Mouse (Mus musculus) left cerebral cortex, adult 2 months (tissue): Measurements from ENCODE around the gene Tmem259. TPM values are rescaled to one million over a fixed set of nuclear protein-coding genes. Genes with fewer than 3 reads are reported as not detected.

Experiments
- DNase-seq, 2 experiments: peaks; one replicate each; pipeline ENCODE4 v3.0.0; 2021 to 2022; ENCODE audit warnings: low spot score in 2 of 2, mixed read lengths in 1 of 2; ENCODE audit errors: extremely low spot score in 1 of 2
- H3K27ac ChIP-seq: fragments of 200-600 bp; 2 replicates; pipeline ENCODE4 v1.8.1; 2022
- H3K4me3 ChIP-seq: fragments of 200-600 bp; 2 replicates; pipeline ENCODE4 v1.8.1; 2022
- CTCF ChIP-seq: fragments of 200-600 bp; IDR thresholded peaks from 2 replicates; pipeline ENCODE4 v1.8.1; 2022; ENCODE audit warnings: antibody characterized with exemption, mild to moderate bottlenecking, moderate library complexity
- intact Hi-C: fragments of 180-260 bp; cut with DNase I; formaldehyde crosslinking; loops from one replicate; pipeline ENCODE4 v1.15.1; 2025
- total RNA-seq, 2 experiments: library from RNA; stranded (reverse); gene quantifications; 2 replicates each; pipeline ENCODE4 v1.2.3; 2021

Tmem259 gene
- total RNA-seq, 2 experiments from 2014 or later = 122 to 126 TPM

DNA sequence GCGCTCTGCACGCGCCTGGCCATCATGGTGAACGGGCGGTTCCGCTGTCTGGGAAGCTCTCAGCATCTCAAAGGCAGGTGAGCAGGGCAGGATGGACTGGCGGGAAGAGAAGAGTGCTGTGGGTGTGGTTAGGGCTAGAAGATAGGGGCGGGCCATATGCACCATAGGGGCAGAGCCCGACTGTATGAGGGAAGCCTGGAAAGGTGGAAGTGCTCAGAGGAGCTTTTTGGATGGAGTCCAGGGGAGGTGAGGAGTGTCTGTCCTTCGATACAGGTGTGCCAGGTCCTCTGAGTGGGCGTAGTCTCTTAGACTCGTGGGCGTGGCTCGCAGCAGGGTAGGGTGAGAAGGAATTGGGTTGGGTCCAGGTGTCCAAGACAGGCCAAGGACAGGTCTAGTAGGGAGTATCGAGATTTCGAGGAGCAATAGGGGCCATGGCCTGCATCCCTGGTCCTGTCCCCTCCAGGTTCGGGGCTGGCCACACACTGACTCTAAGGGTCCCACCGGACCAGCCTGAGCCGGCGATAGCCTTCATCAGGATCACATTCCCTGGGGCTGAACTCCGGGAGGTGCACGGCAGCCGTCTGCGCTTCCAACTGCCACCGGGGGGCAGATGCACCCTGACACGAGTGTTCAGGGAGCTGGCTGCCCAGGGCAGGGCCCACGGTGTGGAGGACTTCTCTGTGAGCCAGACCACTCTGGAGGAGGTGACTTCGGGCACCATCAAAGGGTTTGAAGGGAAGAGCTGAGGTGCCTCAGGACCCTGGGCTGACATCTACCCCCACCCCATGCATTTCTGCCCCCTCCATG lies 30.6 kb upstream of the Tmem259 start:
- peak; percentile 15; the same call in 1 of the 2 replicates for TF ChIP-seq CTCF

DNA sequence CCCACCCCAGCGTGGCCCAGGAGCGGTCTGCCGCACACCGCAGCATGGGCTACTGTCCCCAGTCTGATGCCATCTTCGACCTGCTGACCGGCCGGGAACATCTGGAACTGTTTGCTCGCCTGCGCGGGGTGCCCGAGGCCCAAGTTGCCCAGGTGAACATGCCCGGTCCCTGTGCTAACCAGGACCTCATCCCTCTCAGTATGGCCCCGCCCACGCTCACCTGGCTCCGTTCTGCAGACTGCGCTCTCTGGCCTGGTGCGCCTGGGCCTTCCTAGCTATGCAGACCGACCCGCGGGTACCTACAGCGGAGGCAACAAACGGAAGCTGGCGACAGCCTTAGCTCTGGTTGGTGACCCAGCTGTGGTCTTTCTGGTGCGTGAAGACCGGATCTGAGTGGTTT lies 29.5 kb upstream of the Tmem259 start:
- Histone ChIP-seq H3K27ac (no peak overlapping the region), H3K4me3 (no peak overlapping the region)
- intact Hi-C loops = no loop called here
- TF ChIP-seq CTCF = no peak
- DNase-seq = no peak

More for the DNA sequence above, 30.6 kb upstream of the Tmem259 start:
- H3K27ac ChIP-seq = no peak overlapping the region
- intact Hi-C loops = no loop called here
- no peak overlapping the region for H3K4me3 ChIP-seq
- no peak for DNase-seq

DNA sequence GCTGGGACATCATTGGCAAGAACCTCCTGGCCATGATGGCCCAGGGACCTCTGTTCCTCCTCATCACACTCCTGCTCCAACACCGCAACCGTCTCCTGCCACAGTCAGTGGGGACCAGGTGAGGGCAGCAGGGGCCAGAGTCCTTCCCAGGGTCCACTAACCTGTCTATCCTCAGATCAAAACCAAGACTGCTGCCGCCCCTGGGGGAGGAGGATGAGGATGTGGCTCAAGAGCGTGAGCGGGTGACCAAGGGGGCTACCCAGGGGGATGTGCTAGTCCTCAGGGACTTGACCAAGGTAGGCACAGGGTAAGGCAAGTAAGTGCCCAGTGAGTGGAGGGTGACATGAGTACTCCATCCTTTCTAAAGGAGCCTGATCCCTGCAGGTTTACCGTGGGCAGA lies 27.6 kb upstream of the Tmem259 start:
- Histone ChIP-seq H3K4me3 (no peak overlapping the region), H3K27ac (no peak overlapping the region)
- DNase-seq = no peak
- intact Hi-C loops = no loop called here
- no peak for TF ChIP-seq CTCF

DNA sequence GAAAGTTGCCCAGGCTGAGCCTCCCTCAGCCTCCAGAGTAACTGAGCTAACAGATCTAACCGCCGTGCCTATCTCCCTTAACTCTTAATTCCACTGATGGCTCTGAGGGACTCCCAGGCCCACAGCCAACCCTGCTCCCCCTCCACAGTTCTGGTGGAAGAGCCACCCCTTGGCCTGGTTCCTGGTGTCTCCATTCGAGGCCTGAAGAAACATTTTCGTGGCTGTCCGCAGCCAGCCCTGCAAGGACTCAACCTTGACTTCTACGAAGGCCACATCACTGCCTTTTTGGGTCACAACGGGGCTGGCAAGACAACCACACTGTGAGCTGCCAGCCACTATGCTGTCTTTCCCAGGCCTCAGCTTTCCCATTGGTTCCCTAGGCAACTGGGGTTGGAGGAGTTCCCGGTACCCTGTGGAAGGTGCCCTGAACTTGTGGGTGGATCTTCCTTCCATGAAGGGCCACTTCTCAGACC lies 20.1 kb upstream of the Tmem259 start:
- TF ChIP-seq CTCF = no peak
- Histone ChIP-seq H3K4me3 (no peak overlapping the region), H3K27ac (no peak overlapping the region)
- DNase-seq = no peak
- intact Hi-C loops = loop anchor here (2.0 kb wide), 1 partner anchor 19 kb away; no protein-coding TSS in a partner anchor

DNA sequence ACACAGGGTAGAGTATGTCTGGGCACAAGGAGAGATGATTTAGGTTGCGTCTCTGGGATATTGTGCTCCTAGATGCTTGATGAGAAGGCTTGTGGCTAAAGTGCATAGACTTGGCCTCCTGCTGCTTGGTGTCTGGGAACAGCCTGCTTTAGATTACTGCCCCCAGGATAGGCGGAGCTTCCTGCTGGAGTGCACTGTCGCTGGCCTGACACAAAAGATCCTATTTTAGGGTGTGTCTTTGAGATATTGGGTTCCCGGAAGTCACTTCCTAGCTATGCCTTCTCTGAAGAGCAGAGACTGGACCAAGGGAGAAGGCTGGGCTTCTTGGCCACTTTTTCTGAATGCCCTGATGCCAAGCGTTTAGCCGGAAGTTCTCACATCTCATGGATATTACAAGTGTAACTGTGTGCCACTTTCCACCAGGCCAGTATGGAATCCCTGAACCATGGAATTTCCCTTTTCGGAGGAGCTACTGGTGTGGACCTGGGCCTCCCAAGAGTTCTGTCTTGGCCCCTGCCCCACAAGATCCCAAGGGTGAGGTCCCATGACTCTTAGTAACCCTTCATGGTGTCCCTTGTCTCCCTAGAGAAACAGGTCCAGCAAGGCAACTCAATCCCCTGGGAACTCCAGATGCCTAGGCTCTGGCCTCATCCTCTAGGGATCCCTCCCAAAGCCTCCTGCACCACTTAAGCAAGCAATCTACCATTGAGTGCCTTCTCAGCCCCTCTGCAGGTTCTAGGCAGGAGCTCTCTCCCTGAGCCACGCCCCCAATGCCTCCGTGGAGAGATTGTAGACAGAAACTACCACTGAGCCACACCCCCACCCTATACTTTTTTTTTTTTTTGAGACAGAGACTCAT lies 19.5 kb upstream of the Tmem259 start:
- intact Hi-C loops = loop anchor here (2.0 kb wide), 1 partner anchor 19 kb away; no protein-coding TSS in a partner anchor
- no peak overlapping the region for H3K27ac ChIP-seq
- TF ChIP-seq CTCF = no peak
- no peak for DNase-seq
- no peak overlapping the region for H3K4me3 ChIP-seq

DNA sequence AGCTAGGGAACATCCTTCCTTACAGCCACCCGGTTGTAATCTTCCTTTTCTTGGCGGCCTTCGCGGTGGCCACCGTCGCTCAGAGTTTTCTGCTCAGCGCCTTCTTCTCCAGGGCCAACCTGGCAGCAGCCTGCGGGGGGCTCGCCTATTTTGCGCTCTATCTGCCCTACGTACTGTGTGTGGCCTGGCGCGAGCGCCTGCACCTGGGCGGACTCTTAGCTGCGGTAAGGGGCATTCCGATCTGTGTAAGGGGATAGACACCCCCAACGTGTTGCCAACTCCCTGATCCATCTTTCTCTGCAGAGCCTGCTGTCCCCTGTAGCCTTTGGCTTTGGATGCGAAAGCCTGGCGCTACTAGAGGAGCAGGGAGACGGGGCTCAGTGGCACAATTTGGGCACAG lies 18.7 kb upstream of the Tmem259 start:
- intact Hi-C loops = no loop called here
- TF ChIP-seq CTCF = no peak
- Histone ChIP-seq H3K27ac (no peak overlapping the region), H3K4me3 (no peak overlapping the region)
- no peak for DNase-seq

DNA sequence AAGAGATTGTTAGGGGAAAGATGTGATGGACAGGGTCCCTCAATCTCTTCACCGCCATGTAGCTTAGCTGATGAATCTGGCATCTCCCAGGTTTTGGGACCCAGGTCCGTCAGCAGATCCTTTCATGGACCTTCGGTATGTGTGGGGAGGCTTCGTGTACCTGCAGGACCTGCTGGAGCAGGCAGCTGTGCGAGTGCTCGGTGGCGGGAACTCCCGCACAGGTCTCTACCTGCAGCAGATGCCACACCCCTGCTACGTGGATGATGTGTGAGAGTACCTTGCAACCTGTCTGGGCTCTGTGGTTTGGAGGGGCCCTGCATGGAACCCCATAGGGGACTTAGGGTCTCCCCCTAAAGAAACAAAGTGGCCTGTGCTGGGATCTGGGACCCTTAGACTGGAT lies 17.8 kb upstream of the Tmem259 start:
- no peak overlapping the region for H3K27ac ChIP-seq
- H3K4me3 ChIP-seq = no peak overlapping the region
- DNase-seq = no peak
- TF ChIP-seq CTCF = no peak
- intact Hi-C loops = no loop called here

DNA sequence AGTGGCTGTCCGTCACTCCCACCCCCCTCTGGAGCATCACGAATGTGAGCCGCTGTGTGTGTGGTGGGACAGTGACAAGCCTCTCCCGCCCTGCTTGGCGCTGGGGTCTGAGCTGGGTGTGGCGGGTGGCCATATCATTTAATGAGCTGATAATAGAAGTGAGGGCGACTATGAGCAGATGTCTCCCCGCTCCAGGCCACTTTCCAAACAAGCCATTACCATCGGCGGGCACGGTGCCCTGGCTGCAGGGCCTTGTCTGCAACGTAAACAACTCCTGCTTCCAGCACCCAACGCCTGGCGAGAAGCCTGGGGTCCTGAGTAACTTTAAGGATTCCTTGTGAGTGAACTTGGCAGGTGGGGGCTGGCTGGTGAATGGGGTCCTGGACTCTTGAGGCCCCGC lies 13.7 kb upstream of the Tmem259 start:
- TF ChIP-seq CTCF = no peak
- no peak overlapping the region for H3K27ac ChIP-seq
- intact Hi-C loops = loop anchor here (5.0 kb wide), 1 partner anchor 39 kb away; the partner anchor contains the start of gene Polr2e

DNA sequence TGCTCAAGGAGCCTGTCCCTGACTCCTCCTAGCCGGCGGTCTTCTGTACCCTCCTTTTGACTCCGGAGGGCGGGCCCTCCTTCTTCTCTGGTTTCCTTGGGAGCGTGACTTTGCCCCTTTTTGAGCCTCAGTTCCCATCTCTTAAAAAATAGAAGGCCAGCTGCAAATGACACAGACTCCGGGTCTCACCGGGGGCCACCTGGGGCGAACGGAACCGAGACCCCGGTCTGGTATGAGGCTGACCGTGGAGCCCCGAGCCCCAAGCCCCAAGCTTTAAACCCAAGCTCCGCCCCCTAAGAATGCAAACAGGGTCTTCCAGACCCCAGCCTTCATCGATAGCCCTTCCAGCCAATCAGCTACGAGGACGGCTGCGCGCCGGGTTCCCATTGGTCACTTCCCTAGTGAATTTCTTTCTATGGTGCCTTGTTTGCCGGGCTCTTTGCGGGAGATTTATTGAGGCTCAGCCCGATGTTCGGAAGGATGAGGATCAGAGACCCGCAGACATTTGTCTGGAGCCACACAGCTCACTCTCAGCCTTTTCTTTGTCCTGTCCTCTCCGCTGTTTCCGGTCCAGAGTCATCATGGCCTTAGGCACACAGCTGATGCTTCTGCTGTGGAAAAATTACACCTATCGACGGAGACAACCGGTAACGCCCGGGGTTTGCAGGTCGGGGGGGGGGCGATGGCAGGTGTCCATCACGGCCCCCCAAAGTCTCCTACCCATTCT lies 13.1 kb upstream of the Tmem259 start:
- intact Hi-C loops = loop anchor here (5.0 kb wide), 1 partner anchor 40 kb away; the partner anchor contains the start of gene Polr2e
- DNase-seq = peak; percentile 61 to 71
- TF ChIP-seq CTCF = no peak
- Histone ChIP-seq H3K27ac (no peak overlapping the region), H3K4me3 (peak overlapping the region; percentile 55)

More for the DNA sequence above, 13.7 kb upstream of the Tmem259 start:
- peak overlapping the region; percentile 55 for H3K4me3 ChIP-seq
- no peak for DNase-seq

DNA sequence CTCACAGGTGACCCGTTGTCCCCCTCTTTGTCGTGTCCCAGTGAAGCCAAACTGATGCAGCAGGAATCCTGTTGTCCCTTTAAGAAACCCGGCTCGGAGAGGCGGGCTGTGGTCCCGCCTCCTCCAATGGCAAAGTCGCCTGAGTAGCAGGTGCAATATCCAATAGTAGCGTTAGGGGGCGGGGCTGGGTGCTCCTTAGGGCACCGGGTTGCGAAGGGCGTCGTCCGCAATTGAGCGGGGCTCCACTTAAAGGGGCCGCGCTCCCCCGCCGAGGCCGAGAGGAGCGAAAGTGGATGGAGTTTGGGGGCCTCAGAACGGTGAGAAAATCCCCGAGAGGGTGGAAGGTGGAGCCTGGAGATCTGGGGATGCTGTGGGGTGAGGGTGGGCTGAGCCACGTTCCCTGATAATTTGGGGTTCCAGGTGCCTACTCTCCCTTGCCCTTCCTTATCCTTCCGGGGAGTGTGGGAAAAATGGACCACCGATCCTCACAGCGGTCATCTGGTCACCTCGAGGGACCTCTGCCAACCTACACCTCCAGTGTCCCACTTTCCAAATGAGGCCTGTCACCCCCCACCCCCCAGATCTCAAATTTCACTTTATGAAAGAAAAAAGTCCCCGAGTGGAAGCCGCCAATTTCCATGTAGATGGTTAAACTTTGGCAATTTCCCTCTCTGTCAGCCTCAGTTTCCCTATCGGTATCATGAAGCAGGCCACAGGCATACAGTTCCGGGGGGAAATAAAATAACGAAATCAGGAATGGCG lies 12.3 kb upstream of the Tmem259 start, which contains the start of gene Abca7:
Gene Abca7, plus strand, starts transcription at position 223 of the 762 bp plus-strand sequence.
- intact Hi-C loops = loop anchor here (5.0 kb wide), 1 partner anchor 41 kb away; the partner anchor contains the start of gene Polr2e
- Histone ChIP-seq H3K27ac (peak within 1 kb of the TSS; percentile 74), H3K4me3 (peak within 1 kb of the TSS; percentile 55)
- no peak; the same call in 1 of the 2 replicates for TF ChIP-seq CTCF
- DNase-seq = peak; percentile 93 to 98

DNA sequence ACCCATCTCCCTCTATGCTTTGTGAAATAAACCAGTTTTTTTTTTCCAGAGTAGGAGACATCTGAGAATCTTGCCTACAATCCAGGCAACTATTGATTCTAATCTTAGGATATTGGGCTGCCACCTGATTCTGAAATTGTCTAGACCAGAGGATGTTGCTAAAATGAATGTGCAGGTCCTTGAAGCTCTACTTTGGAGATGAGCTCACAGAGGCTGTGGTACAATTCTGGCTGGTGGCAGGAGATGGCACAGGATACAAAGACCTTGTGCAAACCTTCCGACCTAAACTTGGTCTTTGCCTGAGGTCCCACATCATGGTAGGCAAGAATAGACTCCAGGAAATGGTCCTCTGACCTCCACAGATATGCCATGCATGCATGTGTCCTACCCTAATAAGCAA lies 11.5 kb upstream of the Tmem259 start:
- no peak for TF ChIP-seq CTCF
- DNase-seq = no peak
- intact Hi-C loops = loop anchor here (5.0 kb wide), 1 partner anchor 42 kb away; the partner anchor contains the start of gene Polr2e
- H3K4me3 ChIP-seq = no peak overlapping the region
- H3K27ac ChIP-seq = no peak overlapping the region
